Mouse (Mus musculus): Measurements from ENCODE around the gene Gpn3.

DNA sequence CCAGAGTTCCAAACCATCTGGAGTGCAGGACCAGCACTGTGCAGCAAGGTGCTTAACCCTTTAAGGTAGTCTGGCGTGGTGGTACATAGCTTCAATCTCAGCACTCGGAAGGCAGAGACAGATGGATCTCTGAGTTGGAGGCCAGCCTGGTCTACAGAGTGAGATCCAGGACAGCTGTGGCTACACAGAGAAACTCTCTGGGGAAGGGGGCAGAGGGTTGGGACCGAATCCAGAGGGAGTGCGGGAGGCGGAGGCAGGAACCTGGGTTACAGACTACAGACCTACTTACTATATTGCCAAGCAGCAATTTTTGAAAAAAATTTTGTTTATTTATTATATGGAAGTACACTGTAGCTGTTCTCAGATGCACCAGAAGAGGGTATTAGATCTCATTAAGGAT, 42.7 kb downstream of the Gpn3 start:
- no peak for TF ChIP-seq GATA1 (IDR thresholded peaks at IDR 0.05; ENCODE audit: borderline replicate concordance, low read length)
- no peak for TF ChIP-seq FLI1 (IDR thresholded peaks at IDR 0.05; ENCODE audit: low read length)

All from megakaryocyte, embryonic 14.5 days (primary cell).